Mouse (Mus musculus) lung, embryonic 16.5 days (tissue): ENCODE results near the gene Gapt. TPM values are rescaled to one million over a fixed set of nuclear protein-coding genes. Genes with fewer than 3 reads are reported as not detected.

Experiments used
- polyA plus RNA-seq: library from polyadenylated mRNA; unstranded; fragments of >200 nt; fragmentation: Nextera tagmentation; extraction: Ambion mirVana; gene quantifications from 2 replicates; pipeline ENCODE4 v1.2.1, GENCODE M21; 2015

Gene Gapt
- polyA plus RNA-seq, 1 experiment from 2014 or later = 0.69 TPM

Other genes with a start within 250 kb of the Gapt start
- 2.4 and 4.2 TPM in 2 replicates for gene Rab3c, start 76.2 kb downstream of the Gapt start, polyA plus RNA-seq
- 257 and 267 TPM in 2 replicates for gene Plk2, start 37.8 kb upstream of the Gapt start, polyA plus RNA-seq